Mouse (Mus musculus) lung, embryonic 14.5 days (tissue): ENCODE results near the gene Senp1. TPM values are rescaled to one million over a fixed set of nuclear protein-coding genes. Genes with fewer than 3 reads are reported as not detected.
A peak's percentile ranks its signal among the peaks of the same experiment; 100 is the strongest.

Experiments used
- ATAC-seq: fragments of 200-750 bp; cut with Nextera tagmentation; 2 replicates; pipeline ENCODE4 v1.8.0; 2017; ENCODE audit warnings: mild to moderate bottlenecking, moderate TSS enrichment, moderate library complexity; ENCODE audit not compliant: insufficient read depth
- DNase-seq: peaks from one replicate; pipeline ENCODE4 v3.0.0-alpha.2; 2015
- H3K27ac ChIP-seq: fragments of 300-500 bp; sonication (generic); 2 replicates; pipeline ENCODE4 v1.5.1; 2014; ENCODE audit warnings: low read depth, mild to moderate bottlenecking, moderate library complexity
- H3K27me3 ChIP-seq: fragments of 300-500 bp; sonication (generic); 2 replicates; pipeline ENCODE4 v1.6.1; 2014; ENCODE audit warnings: low read length, control low read depth; ENCODE audit not compliant: insufficient read depth
- H3K36me3 ChIP-seq: fragments of 300-500 bp; sonication (generic); 2 replicates; pipeline ENCODE4 v1.6.1; 2014; ENCODE audit warnings: control low read depth; ENCODE audit not compliant: insufficient read depth
- H3K4me1 ChIP-seq: fragments of 300-500 bp; sonication (generic); 2 replicates; pipeline ENCODE4 v1.6.1; 2014; ENCODE audit warnings: antibody characterized with exemption, control low read depth; ENCODE audit not compliant: insufficient read depth
- H3K4me2 ChIP-seq: fragments of 300-500 bp; sonication (generic); 2 replicates; pipeline ENCODE4 v1.6.1; 2014; ENCODE audit warnings: mild to moderate bottlenecking
- H3K4me3 ChIP-seq: fragments of 300-500 bp; sonication (generic); 2 replicates; pipeline ENCODE4 v1.5.1; 2014; ENCODE audit warnings: low read depth, low read length
- H3K9ac ChIP-seq: fragments of 300-500 bp; sonication (generic); 2 replicates; pipeline ENCODE4 v1.6.1; 2014
- H3K9me3 ChIP-seq: fragments of 300-500 bp; sonication (generic); 2 replicates; pipeline ENCODE4 v1.6.1; 2016; ENCODE audit warnings: low read depth, low read length, control low read depth
- CTCF ChIP-seq: IDR thresholded peaks from 2 replicates; pipeline ENCODE4 v1.5.1; 2016; ENCODE audit warnings: antibody characterized with exemption, low read depth
- WGBS: fragments of 180-500 bp; shearing (Covaris S2); extraction: QIAGEN DNeasy Blood & Tissue Kit; methylation state at CpG from one replicate; pipeline ENCODE4 v1.1.7; 2014; 5-methylcytosine and 5-hydroxymethylcytosine counted together
- polyA plus RNA-seq: library from polyadenylated mRNA; unstranded; fragments of >200 nt; fragmentation: Nextera tagmentation; extraction: Ambion mirVana; gene quantifications from 2 replicates; pipeline ENCODE4 v1.2.1, GENCODE M21; 2014

Gene Senp1
- polyA plus RNA-seq, 1 experiment from 2014 or later = 37.8 TPM

GRCm38 (mm10) chr15:98019047-98019446, 74.5 kb downstream of the Senp1 start:
- no peak for TF ChIP-seq CTCF
- H3K9me3 ChIP-seq = no peaks in the 10 kb centered on the region
- H3K9ac ChIP-seq = no peak overlapping the region
- no peaks in the 10 kb centered on the region for H3K36me3 ChIP-seq
- ATAC-seq (peak; percentile 63; the same call in 1 of the 2 replicates), DNase-seq (peak; percentile 47)
- H3K27ac ChIP-seq = no peak overlapping the region
- H3K27me3 ChIP-seq = no peaks in the 10 kb centered on the region
- 40% methylated on average over 3 of the region's 3 CpGs for WGBS
- no peak overlapping the region for H3K4me3 ChIP-seq
- no peak overlapping the region for H3K4me2 ChIP-seq
- H3K4me1 ChIP-seq = peaks cover 7% of the 10 kb centered on the region; the same call in 1 of the 2 replicates

DNA sequence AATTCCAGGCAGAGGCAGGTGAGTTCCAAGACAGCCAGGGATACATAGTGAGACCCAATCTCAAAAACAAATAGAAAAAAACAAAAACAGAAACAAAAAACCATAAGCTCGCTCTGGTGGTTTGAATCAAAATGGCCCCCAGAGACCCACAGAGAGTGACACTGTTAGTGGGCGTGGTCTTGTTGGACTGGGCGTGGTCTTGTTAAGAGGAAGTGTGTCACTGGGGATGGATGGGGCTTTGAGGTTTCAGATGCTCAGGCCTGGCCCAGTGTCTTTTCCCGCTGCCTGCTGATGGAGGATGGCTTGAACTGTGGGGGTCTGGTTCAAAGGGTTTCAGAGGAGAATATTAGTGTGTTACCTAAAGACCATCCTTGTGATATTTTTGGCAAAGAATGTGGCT, 75.6 kb downstream of the Senp1 start:
- Histone ChIP-seq H3K9ac (no peak overlapping the region), H3K27ac (no peak overlapping the region), H3K4me3 (no peak overlapping the region), H3K27me3 (no peaks in the 10 kb centered on the region), H3K9me3 (no peaks in the 10 kb centered on the region), H3K36me3 (no peaks in the 10 kb centered on the region), H3K4me2 (no peak overlapping the region), H3K4me1 (peaks cover 4% of the 10 kb centered on the region; the same call in 1 of the 2 replicates)
- ATAC-seq (no peak), DNase-seq (no peak)
- 77% methylated on average over 4 of the region's 4 CpGs for WGBS
- no peak for TF ChIP-seq CTCF

- Histone ChIP-seq H3K9ac (no peak overlapping the region), H3K9me3 (no peaks in the 10 kb centered on the region), H3K4me1 (no peaks in the 10 kb centered on the region), H3K4me2 (no peak overlapping the region), H3K27ac (no peak overlapping the region), H3K36me3 (no peaks in the 10 kb centered on the region), H3K27me3 (peaks cover 5% of the 10 kb centered on the region; the same call in 1 of the 2 replicates), H3K4me3 (no peak overlapping the region)
- TF ChIP-seq CTCF = no peak
- ATAC-seq (no peak), DNase-seq (no peak)
- WGBS = 71% methylated on average over 6 of the region's 6 CpGs
Observed at GRCm38 (mm10) chr15:98012810-98013209, 80.7 kb downstream of the Senp1 start.

GRCm38 (mm10) chr15:98005181-98005580, 88.4 kb downstream of the Senp1 start:
- 0 out of 2 replicates have a peak, but pooled peaks cover 2% of the 10 kb centered on the region for H3K4me1 ChIP-seq
- H3K4me2 ChIP-seq = peak overlapping the region; percentile 67

DNA sequence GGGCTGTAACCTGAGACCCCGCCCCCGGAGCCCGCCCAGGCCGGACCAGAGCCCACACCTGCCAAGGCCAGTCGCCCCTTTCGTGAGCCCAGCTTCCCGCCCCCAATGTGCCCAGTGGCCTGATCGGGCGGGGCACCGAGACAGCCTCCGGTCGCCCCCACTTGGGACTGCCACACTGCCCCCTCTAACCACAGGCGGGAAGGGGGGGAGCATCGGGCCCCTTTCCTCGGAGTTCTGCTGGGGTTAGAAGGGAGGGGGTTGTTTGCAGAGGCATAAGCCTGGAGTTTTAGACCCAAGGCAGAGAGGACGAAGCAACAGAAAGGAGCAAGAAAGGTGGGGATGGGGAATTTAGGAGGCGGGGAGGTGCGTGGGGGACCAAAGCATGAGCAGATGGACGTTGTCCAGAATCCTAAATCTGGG, 88.8 kb downstream of the Senp1 start:
- no peaks in the 10 kb centered on the region for H3K9me3 ChIP-seq
- H3K4me3 ChIP-seq = peak overlapping the region; percentile 41
- peak overlapping the region; percentile 67 for H3K4me2 ChIP-seq
- peak overlapping the region; percentile 30; the same call in 1 of the 2 replicates for H3K27ac ChIP-seq
- WGBS = 3% methylated on average over 19 of the region's 19 CpGs
- TF ChIP-seq CTCF = no peak
- H3K4me1 ChIP-seq = 0 out of 2 replicates have a peak, but pooled peaks cover 2% of the 10 kb centered on the region
- peak overlapping the region; percentile 47 for H3K9ac ChIP-seq
- ATAC-seq = peak; percentile 44
- H3K36me3 ChIP-seq = no peaks in the 10 kb centered on the region
- peaks cover 73% of the 10 kb centered on the region for H3K27me3 ChIP-seq
- no peak for DNase-seq

More at GRCm38 (mm10) chr15:98005181-98005580, 88.4 kb downstream of the Senp1 start:
- peak overlapping the region; percentile 41 for H3K4me3 ChIP-seq
- DNase-seq (no peak), ATAC-seq (no peak)
- H3K9me3 ChIP-seq = no peaks in the 10 kb centered on the region
- peak overlapping the region; percentile 30 for H3K27ac ChIP-seq
- H3K27me3 ChIP-seq = peaks cover 69% of the 10 kb centered on the region
- no peak overlapping the region; the same call in 1 of the 2 replicates for H3K9ac ChIP-seq
- no peaks in the 10 kb centered on the region for H3K36me3 ChIP-seq
- WGBS = 12% methylated on average over 11 of the region's 11 CpGs
- TF ChIP-seq CTCF = no peak

GRCm38 (mm10) chr15:98003822-98004739, 89.5 kb downstream of the Senp1 start, which contains the start of gene Col2a1:
TSS of gene Col2a1 (minus strand) at chr15:98004695.
- Histone ChIP-seq H3K27me3 (peaks cover 80% of the 10 kb centered on the region), H3K9ac (peak within 1 kb of the TSS; percentile 47), H3K9me3 (no peaks in the 10 kb centered on the region), H3K4me3 (peak within 1 kb of the TSS; percentile 41), H3K36me3 (no peaks in the 10 kb centered on the region), H3K27ac (peak within 1 kb of the TSS; percentile 30), H3K4me1 (0 out of 2 replicates have a peak, but pooled peaks cover 2% of the 10 kb centered on the region), H3K4me2 (peak within 1 kb of the TSS; percentile 67)
- TF ChIP-seq CTCF = no peak
- DNase-seq (peak; percentile 59), ATAC-seq (no peak; the same call in 1 of the 2 replicates)
- under 1% methylated on average over 56 of the region's 59 CpGs for WGBS
